Mouse (Mus musculus) stomach, postnatal 0 days (tissue): ENCODE measurements around the gene Frem2.

Source experiments
- CTCF ChIP-seq: IDR thresholded peaks from 2 replicates; pipeline ENCODE4 v1.5.1; 2016; ENCODE audit warnings: antibody characterized with exemption, low read depth, mild to moderate bottlenecking, moderate library complexity
- EP300 ChIP-seq: optimal IDR thresholded peaks from 2 replicates; pipeline ENCODE3; 2016; ENCODE audit warnings: antibody characterized with exemption

DNA sequence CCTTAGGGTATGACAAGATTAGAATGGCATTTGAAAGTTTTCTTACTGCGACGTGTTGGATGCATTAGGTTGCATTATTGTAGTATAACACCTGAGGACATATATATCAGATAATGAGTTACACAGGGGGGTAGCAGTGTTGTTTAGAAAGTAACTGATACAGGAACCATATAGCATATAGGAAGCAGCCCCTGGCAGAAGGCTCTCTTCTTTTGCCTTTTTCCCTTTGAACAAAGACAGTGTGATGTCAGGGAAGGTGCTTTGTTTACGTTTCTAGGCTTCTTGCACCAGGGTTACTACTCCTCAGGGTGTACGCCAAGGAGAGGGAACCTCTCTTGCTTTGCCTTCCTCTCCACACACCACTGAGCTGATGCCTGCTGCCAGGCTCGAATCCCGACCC lies 168.8 kb downstream of the Frem2 start, which contains the start of gene Stoml3:
- TF ChIP-seq CTCF (no peak), EP300 (no peak)
